Mouse (Mus musculus): ENCODE measurements around the gene Nkx1-1.

Nkx1-1 gene

DNA sequence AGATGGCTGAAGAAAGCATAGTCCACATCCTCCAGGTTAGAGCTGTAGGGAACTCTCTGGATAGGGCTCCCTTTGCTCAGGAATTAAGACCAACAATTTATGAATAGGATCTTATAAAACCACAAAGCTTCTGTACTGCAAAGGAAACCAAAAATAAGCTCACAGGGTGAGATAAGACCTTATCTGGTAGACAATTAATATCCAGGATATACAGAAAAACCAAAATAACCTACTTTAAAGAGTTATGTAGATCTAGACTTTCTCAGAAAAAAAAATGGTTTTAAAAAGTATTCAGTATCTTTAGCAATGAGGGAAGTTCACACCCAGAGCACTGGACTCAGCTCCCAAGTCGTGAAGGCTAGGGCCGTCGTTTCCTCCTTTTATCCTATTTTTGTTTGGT, 13.5 kb downstream of the Nkx1-1 start:
- no peak for DNase-seq (ENCODE audit: low spot score)

DNA sequence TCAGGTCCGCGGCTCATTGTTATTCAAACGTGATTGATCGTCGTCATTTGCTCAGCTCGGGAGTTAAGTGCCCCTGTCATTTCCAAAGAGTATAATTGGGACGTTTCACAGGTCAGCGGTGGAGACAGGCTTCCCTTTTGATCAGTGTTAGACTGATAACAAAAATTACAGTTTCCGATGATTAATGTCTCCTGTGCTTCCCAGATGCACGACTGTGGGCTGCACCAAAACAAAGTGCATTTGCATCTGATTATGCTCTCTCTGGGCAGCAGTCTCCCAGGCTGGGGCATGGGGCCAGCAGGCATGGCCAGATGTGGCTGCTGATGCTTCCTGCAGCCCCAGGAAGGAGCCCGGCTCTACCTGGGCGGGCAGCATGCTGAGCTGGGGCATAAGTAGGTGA, 33.0 kb downstream of the Nkx1-1 start:
- no peak for DNase-seq (ENCODE audit: low spot score)

DNA sequence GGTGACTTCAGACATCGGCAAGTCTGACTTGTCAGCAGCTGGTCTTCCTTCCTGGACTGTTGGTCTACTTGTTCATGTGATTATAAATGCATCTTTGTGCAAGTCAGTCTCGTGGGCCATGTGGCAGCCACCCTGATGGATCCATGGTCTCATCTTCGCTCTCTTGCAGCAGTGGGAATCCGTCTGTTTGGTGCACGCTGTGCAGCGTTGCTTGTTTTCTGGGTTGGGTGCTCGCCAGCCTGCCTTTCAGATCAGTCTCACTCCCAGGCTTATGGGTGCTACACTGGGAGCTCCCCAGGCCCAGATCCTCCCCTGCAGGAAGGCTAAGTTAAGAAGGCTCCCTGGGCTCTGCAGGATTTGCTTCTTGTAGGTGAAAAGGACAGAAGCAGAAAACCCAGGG, 36.9 kb downstream of the Nkx1-1 start:
- DNase-seq (ENCODE audit: low spot score) = no peak

GRCm38 (mm10) chr5:33395693-33396092, 38.1 kb downstream of the Nkx1-1 start:
- DNase-seq (ENCODE audit: low spot score) = no peak

DNA sequence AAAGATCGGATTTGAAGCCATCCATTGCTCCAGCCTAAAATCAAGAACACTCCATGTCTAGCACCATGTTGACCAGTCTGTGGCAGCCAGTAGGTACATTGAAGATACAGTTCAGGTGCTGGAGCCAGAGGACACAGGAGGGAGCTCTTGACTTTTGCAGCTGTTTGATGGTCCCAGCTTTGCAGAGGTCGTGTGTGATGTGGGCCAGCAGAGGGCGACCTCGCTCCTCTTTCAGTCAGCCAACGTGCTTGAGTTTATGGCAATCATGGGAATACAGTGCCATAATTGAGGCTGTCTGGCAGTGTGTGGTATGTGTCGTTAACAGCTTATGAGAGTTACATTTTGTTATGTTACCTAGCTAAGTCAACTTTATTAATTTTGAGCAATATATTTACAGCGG, 40.0 kb downstream of the Nkx1-1 start:
- DNase-seq (ENCODE audit: low spot score) = peak; percentile 38

GRCm38 (mm10) chr5:33387550-33387949, 46.2 kb downstream of the Nkx1-1 start:
- no peak for DNase-seq (ENCODE audit: low spot score)
